ENCODE assay signal across 9 mouse cellular contexts in the genomic region with DNA sequence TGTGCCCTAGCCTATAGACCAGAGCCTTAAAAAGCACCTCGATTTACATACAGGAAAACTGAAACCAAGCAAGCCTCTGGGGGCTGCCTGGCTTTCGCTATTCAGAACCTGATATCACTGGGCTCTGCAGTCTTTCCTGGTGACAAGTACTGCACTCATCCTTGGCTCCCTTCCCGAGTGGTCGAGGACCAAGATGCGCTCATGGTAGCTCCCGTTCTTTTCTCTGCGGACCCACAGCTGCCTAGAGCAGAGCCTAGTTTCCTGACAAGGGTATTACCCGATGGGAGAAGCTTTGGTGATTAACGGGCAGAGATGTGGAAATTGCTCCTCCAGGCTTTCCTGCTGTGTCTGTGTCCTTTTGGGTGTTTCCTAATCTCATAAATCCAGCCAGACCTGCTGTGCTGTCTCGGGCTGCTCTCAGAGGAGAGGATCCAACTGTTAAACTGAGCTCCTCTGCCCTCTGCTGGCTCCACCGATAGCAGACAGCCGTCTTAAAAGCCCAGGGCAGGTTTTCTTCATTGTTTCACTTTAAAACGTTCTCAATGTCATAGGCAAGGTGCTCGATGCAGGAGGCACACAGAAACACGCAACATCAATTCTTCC. TPM values are rescaled to one million over a fixed set of nuclear protein-coding genes. Genes with fewer than 3 reads are reported as not detected.
DNase-seq lines count a peak whose midpoint lies in the region; ATAC-seq lines count a peak whose summit lies in the region.
"Had no signal": no experiment of that assay in that cellular context is flagged by ENCODE, and none has a peak within 500 bp of the region (broad histone marks: within the 10 kb centered on the region; RNA-seq: fewer than 3 reads in every experiment).

No protein-coding gene starts in this region.

- WGBS in forebrain, embryonic 12.5 days: 8% methylated on average over 15 of the region's 15 CpGs
- 7% methylated on average over 15 of the region's 15 CpGs for WGBS in heart, embryonic 16.5 days
- 10% methylated on average over 15 of the region's 15 CpGs for WGBS in liver, embryonic 12.5 days (ENCODE audit: insufficient replicate concordance)
- WGBS in stomach, embryonic 14.5 days: 11% methylated on average over 15 of the region's 15 CpGs

- no peaks in the 10 kb centered on the region for H3K9me3 ChIP-seq in forebrain, embryonic 12.5 days
- no peaks in the 10 kb centered on the region for H3K9me3 ChIP-seq in heart, embryonic 16.5 days (replicated peaks; ENCODE audit: control insufficient read depth, low read length)
- H3K9me3 ChIP-seq in liver, embryonic 12.5 days (replicated peaks): no peaks in the 10 kb centered on the region
- H3K9me3 ChIP-seq in stomach, embryonic 14.5 days (ENCODE audit: control insufficient read depth, low read depth, low read length): no peaks in the 10 kb centered on the region

- no peaks in the 10 kb centered on the region for H3K36me3 ChIP-seq in forebrain, embryonic 12.5 days (replicated peaks)
- no peaks in the 10 kb centered on the region for H3K36me3 ChIP-seq in heart, embryonic 16.5 days (ENCODE audit: control insufficient read depth, insufficient read depth)
- no peaks in the 10 kb centered on the region for H3K36me3 ChIP-seq in liver, embryonic 12.5 days
- H3K36me3 ChIP-seq in stomach, embryonic 14.5 days (ENCODE audit: control insufficient read depth, insufficient read depth, low read length): no peaks in the 10 kb centered on the region

- peak overlapping the region; percentile 20 for H3K4me3 ChIP-seq in forebrain, embryonic 12.5 days (replicated peaks)
- H3K4me3 ChIP-seq in heart, embryonic 16.5 days (ENCODE audit: low read length): peak overlapping the region; percentile 39
- no peak overlapping the region for H3K4me3 ChIP-seq in liver, embryonic 12.5 days
- peak overlapping the region; percentile 9; the same call in 1 of the 2 replicates for H3K4me3 ChIP-seq in stomach, embryonic 14.5 days (ENCODE audit: low read depth, low read length)
- H3K4me3 ChIP-seq: erythroblast, embryonic 14.5 days had no signal

- H3K27ac ChIP-seq in forebrain, embryonic 12.5 days: no peak overlapping the region
- no peak overlapping the region for H3K27ac ChIP-seq in heart, embryonic 16.5 days (ENCODE audit: low read length)
- no peak overlapping the region for H3K27ac ChIP-seq in liver, embryonic 12.5 days
- no peak overlapping the region for H3K27ac ChIP-seq in stomach, embryonic 14.5 days (ENCODE audit: low read length)

- peaks cover 11% of the 10 kb centered on the region; the same call in 1 of the 2 replicates for H3K27me3 ChIP-seq in forebrain, embryonic 12.5 days
- peaks cover 4% of the 10 kb centered on the region for H3K27me3 ChIP-seq in heart, embryonic 16.5 days (ENCODE audit: control insufficient read depth, insufficient read depth, low read length)
- H3K27me3 ChIP-seq in liver, embryonic 12.5 days (replicated peaks): peaks cover 14% of the 10 kb centered on the region
- H3K27me3 ChIP-seq in stomach, embryonic 14.5 days (ENCODE audit: control insufficient read depth, insufficient read depth, low read length): no peaks in the 10 kb centered on the region

- ATAC-seq in forebrain, embryonic 12.5 days (ENCODE audit: low FRiP score): peak; percentile 88
- ATAC-seq in heart, embryonic 16.5 days (replicated peaks; ENCODE audit: extremely low read depth, insufficient read depth, low FRiP score): no peak
- no peak for ATAC-seq in liver, embryonic 12.5 days
- peak; percentile 63; the same call in 1 of the 2 replicates for ATAC-seq in stomach, embryonic 14.5 days (ENCODE audit: insufficient number of reproducible peaks, insufficient read depth, low FRiP score, low read depth)

- H3K4me2 ChIP-seq in forebrain, embryonic 12.5 days: peak overlapping the region; percentile 50
- peak overlapping the region; percentile 67 for H3K4me2 ChIP-seq in heart, embryonic 16.5 days (ENCODE audit: low read depth, low read length)
- H3K4me2 ChIP-seq in liver, embryonic 12.5 days: peak overlapping the region; percentile 44
- H3K4me2 ChIP-seq in stomach, embryonic 14.5 days (replicated peaks; ENCODE audit: low read depth, low read length): peak overlapping the region; percentile 34

- peaks cover 13% of the 10 kb centered on the region for H3K4me1 ChIP-seq in forebrain, embryonic 12.5 days
- peaks cover 12% of the 10 kb centered on the region for H3K4me1 ChIP-seq in heart, embryonic 16.5 days (ENCODE audit: control insufficient read depth, insufficient read depth, low read length)
- no peaks in the 10 kb centered on the region for H3K4me1 ChIP-seq in liver, embryonic 12.5 days
- peaks cover 7% of the 10 kb centered on the region; the same call in 1 of the 2 replicates for H3K4me1 ChIP-seq in stomach, embryonic 14.5 days (ENCODE audit: control insufficient read depth, insufficient read depth, low read length)

- peak overlapping the region; percentile 9; the same call in 1 of the 2 replicates for H3K9ac ChIP-seq in forebrain, embryonic 12.5 days
- no peak overlapping the region for H3K9ac ChIP-seq in heart, embryonic 16.5 days (ENCODE audit: low read length)
- 0 out of 2 replicates have a peak overlapping the region, but pooled peaks have one; percentile 12 for H3K9ac ChIP-seq in liver, embryonic 12.5 days
- no peak overlapping the region for H3K9ac ChIP-seq in stomach, embryonic 14.5 days (replicated peaks; ENCODE audit: low read depth, low read length)

- DNase-seq in CD8-positive naive resting alpha-beta T cell, adult 2 months (ENCODE audit: low read depth in 2 of 2, low spot score in 2 of 2): peak; percentile 20 to 59
- peak; percentile 2 for DNase-seq in c-Kit-positive CD71-positive TER-119-negative erythroid progenitor cells, embryonic 14.5 days (ENCODE audit: low read depth)
- peak; percentile 75 to 80 for DNase-seq in kidney, postnatal 25 days
- DNase-seq in naive thymus-derived CD4-positive, alpha-beta T cell, adult 2 months (ENCODE audit: low read depth): peak; percentile 71

RNA-seq across cellular contexts. Expression of gene Sst, which starts 7.3 kb away (rescaled TPM):
- polyA plus RNA-seq in forebrain, embryonic 12.5 days (2016; fragmentation: Nextera tagmentation; extraction: Ambion mirVana): 43.4 and 45.5 TPM in 2 replicates
- not detected in 2 replicates for polyA plus RNA-seq in heart, embryonic 16.5 days (2015; fragmentation: Nextera tagmentation; extraction: Ambion mirVana)
- polyA plus RNA-seq in liver, embryonic 12.5 days (2016; fragmentation: Nextera tagmentation; extraction: Ambion mirVana): not detected in 2 replicates
- 0.85 and 1.0 TPM in 2 replicates for polyA plus RNA-seq in stomach, embryonic 14.5 days (2014; fragmentation: Nextera tagmentation; extraction: Ambion mirVana)
- polyA plus RNA-seq: erythroblast, embryonic 14.5 days had no signal

RNA-seq across cellular contexts. Expression of gene Rtp2, which starts 34.1 kb away (rescaled TPM):
- polyA plus RNA-seq in forebrain, embryonic 12.5 days (2016; fragmentation: Nextera tagmentation; extraction: Ambion mirVana): 0.29 and 0.83 TPM in 2 replicates
- not detected in 2 replicates for polyA plus RNA-seq in heart, embryonic 16.5 days (2015; fragmentation: Nextera tagmentation; extraction: Ambion mirVana)
- not detected in 2 replicates for polyA plus RNA-seq in liver, embryonic 12.5 days (2016; fragmentation: Nextera tagmentation; extraction: Ambion mirVana)
- polyA plus RNA-seq in stomach, embryonic 14.5 days (2014; fragmentation: Nextera tagmentation; extraction: Ambion mirVana): not detected in 2 replicates
- polyA plus RNA-seq: erythroblast, embryonic 14.5 days had no signal

Comparison
In these comparisons a context has a peak if more than half of its experiments do, and no peak if none do; other contexts are left out.
1. DNase-seq: peak in every context shown above with its lines; median percentile 78 in kidney, postnatal 25 days; 71 in naive thymus-derived CD4-positive, alpha-beta T cell, adult 2 months; 40 in CD8-positive naive resting alpha-beta T cell, adult 2 months; 2 in c-Kit-positive CD71-positive TER-119-negative erythroid progenitor cells, embryonic 14.5 days.
2. ATAC-seq: peak in forebrain, embryonic 12.5 days (single experiment) and stomach, embryonic 14.5 days (single experiment); none in heart, embryonic 16.5 days (single experiment) and liver, embryonic 12.5 days (single experiment).
3. H3K9ac ChIP-seq: peak in forebrain, embryonic 12.5 days (single experiment) and liver, embryonic 12.5 days (single experiment); none in heart, embryonic 16.5 days (single experiment) and stomach, embryonic 14.5 days (single experiment).
4. RNA of gene Sst, which starts 7.3 kb away (polyA plus RNA-seq): 43.4 to 45.5 TPM in forebrain, embryonic 12.5 days; 0.85 to 1.0 TPM in stomach, embryonic 14.5 days, not detected in heart, embryonic 16.5 days and not detected in liver, embryonic 12.5 days; every median in the first group is over 10 times any median in the second.
5. Peak in every context shown above with its lines, with median percentiles within 50 percentile points of each other: H3K4me2 ChIP-seq.